Mouse (Mus musculus) retina, postnatal 7 days (tissue): ENCODE data around the gene Slc34a3.

Source experiments
- DNase-seq: peaks from one replicate; pipeline ENCODE4 v3.0.0-alpha.2; 2012; ENCODE audit warnings: low read depth, low spot score

Gene Slc34a3

DNA sequence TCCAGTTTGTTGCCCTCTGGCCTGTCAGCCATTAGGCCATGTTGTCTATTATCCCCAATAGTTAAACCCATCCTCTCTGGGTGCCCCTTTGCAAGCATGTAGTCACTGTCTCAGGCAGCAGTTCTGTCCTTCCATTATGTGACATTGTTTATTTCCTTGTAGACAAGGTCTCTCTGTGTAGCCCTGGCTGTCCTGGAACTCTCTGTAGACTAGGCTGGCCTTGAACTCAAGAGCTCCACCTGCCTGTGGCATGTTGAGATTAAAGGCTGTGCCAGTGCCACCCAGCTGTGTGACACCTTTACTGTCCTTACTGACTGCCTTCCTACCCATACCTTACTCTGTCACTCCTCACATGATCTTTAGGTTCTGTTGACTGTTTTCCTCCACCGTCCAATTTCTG, 18.2 kb upstream of the Slc34a3 start:
- no peak for DNase-seq

DNA sequence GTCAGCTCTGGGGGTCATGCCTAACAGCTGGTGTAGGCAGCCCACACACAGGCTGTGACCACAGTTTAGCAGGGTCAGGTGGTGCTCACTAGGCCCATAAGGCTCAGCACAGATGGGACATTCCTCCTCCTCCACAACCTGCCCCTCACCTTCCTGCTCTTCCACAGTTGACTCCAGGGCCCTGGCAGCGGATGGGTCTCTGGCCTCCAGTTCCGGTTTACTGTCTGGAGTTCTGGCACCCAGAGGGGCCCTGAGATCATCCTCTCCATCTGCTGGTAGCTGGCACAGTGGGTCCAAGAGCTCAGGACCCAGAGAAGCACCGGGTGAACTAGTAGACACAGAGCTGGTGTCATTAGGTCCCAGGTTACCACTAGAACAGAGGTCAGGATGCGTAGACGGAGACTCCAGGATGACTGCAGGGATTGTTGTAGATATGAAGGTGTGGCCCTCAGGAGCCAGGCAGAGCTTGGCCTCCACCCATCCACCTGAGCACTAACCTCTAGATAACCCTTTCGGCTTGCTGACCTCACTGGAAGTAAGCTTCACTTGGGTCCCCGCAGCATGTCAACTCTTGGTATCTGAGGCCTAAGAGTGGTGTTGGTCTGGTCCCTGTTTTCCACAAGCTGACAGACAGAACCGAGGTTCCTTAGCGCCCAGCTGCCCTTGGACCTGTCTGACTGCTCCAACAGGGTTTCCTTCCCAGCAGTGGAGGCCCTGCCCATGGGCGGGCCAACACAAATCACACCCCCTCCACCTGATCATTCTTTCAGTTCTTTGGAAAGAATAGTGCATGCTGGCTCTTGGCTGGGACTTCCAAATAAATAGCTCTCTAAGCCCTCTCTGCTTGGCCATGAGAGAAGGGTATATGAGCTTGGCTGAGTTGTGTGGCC, 12.3 kb upstream of the Slc34a3 start, which contains the start of gene AL732309.1:
Gene AL732309.1 (minus strand): TSS at position 681 of the 890 bp plus-strand sequence.
- DNase-seq, result no peak

DNA sequence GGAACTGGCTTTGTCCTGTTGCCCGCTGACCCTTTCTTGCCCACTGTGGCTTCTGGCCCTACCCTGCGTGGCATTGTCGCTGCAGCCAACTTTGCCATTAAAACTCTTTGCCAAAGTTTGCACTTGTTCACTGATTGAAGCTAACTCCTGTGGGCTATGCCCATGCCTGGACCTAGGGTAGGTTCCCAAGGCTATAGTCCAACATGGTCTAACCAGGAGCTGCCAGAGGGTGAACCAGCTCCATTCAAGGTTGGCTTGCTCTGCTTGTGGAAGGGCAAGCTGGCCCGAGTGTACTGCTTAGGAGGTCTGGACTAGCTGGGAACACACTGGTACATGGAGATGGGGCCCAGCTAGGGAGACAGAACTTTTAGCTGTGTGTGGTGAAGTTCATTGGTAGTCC, 10.0 kb upstream of the Slc34a3 start:
- no peak for DNase-seq

DNA sequence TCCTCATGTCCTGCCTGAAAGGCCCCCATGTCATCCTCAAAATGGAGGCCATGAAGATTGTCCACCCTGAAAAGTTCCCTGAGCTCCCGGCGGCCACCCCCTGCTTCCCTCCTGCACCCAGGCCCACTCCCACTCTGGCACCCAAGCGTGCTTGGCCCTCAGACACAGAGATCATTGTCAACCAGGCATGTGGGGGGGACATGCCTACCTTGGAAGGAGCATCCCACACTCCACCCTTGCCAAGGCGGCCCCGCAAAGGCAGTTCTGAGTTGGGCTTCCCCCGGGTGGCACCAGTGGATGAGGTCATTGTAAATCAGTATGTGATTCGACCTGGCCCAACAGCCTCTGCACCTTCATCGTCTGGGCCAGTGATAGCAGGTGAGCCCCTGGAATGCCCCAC, 9.2 kb upstream of the Slc34a3 start:
- no peak for DNase-seq

DNA sequence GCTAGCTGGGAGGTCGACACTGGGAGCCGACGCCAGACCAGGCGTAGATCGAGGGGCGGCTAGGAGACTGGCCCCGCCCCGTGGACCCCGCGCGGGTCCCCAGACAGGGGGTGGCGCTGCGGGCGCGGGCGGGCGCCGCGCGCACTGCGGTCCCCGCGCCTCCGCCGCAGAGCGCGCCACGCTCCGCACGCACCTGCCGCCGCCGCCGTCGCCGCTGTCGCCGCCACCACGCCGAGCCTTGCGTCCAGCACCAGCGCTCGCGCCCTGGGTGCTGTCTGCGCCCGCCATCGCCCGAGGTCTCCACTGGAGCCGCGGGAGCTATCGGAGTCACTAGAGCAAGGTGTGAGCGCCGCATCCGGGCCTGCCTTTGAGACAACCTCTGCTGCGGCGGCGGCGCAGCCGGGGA, 7.9 kb upstream of the Slc34a3 start, which contains the start of the genes Rnf208 and Cysrt1:
Gene Rnf208 (plus strand): TSS at position 155 of the 406 bp plus-strand sequence.
Gene Cysrt1 (minus strand): TSS at position 352 of the 406 bp plus-strand sequence.
- no peak for DNase-seq

DNA sequence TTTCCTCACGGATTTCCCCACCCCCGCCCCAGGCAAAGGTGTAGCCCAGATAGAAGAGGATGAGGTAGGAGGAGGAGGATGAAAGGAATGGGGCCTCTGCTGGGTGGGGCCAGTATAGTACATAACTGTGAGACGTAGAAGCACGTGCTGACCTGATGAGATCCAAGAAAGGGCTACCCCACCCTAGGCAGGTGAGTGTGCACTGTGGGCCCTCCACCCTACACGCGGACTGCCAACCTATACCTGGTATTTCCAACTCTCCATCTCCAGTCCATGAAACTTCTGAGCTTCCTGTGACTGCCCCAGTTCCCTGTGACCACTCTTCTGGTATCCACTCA, 7.2 kb upstream of the Slc34a3 start:
- no peak for DNase-seq

DNA sequence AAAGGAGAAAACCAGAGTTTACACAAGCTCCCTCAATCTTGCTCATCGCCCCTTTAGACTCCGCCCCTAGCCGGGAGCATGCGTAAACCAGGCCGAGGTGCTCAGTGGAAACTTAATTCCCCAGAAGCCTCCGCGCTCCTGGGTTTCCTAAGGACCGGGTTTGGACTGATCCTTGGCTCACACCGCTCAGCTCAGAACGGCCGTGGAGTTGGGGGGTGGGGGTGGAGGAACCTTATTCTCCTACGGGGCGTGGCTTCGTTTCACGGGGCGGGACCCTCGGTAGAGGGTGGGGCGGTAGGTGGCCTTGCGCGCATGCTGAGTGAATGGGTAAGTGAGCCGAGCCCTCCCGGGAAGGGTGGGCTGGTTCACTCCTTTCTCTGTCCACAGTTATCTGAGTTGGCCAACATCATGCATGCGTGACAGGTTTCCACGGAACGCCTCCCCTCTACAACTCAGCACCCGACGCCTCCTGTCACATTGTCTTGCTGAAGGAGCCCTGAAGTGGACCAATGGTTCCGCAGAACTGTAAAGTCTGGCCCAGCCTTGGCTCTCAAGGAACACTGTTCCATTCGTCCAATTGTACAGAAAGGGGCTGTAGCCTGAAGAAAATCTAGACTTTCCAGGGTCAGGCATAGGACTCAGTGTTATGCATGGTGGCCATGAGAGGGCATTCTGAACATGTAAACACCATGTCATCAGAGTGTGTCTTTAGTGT, 6.7 kb upstream of the Slc34a3 start:
- DNase-seq, result peak; percentile 65

DNA sequence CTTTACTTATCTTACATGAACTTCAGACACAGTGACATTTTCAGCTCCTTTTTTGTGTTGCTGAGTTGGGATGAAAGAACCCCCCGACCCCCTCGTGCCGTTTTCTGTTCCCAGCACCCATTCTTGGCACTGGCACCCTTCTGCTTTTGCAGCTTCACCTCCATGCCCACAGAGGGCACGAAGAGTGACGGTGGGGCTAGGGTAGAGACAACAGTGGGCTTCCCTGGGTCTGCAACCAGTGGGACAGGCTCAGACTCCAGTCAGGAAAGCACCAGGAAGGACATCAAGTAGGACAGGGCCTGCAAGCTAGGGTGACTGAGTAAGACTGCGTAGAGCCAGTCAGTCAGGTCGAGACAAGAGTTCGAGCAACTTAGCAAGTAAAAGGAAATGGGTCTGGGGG, 6.1 kb upstream of the Slc34a3 start:
- no peak for DNase-seq

DNA sequence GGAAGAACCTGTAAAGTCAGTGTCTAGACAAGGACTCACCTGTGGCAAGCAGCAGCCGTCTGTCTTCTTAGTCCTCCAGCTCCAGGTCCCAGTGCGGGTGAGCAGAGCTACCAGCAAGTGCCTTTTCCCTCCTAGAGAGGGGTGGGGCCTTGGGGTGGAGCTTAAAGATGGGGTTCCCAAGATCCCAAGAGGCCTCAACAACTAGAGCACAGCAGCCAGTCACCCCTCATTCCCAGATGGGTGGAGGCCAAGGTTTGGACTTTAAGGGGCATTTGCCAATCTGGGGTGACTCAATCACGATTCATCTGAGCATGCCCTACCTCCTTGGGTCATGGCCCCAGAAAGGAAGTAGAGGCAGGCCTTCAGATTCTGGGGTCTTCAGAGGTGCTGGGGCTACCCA, 5.6 kb upstream of the Slc34a3 start:
- no peak for DNase-seq

DNA sequence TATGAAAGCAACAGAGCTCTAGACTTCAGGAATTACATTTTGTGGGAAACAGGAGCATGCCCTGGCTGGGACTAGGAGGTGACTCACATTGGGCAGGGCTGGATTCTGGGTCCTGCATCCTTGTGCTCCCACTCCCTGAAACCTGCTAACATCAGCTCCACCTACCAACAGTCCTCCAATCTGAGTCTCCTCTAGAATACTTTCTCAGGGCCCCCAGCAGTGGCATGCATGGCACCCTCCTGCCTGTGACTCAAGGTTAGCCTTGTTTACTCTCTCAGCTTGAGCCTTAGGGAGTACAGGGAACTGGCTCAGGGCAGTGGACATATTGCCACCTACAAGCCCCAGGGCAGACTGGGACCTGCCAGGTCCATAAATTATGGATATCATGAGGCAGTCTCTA, 3.9 kb upstream of the Slc34a3 start:
- DNase-seq, result no peak

DNA sequence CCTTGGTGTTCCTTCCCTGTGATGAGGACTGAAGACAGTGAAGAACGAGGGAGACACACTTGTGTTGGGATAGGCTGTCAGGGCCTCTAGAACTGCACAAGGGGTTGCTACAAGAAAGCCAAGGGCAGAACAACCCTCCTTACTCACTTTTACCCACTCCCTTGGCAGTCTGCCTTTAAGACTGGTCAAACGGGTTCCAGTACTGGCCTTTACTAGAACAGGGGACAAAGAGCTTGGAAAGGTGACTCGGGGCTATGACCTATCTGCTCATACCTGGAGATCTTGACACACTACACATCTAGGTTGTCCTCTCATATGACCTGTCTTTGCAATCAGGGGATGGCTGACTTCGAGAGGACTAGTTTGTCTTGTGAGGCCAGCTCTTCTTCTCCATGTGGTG, 3.4 kb upstream of the Slc34a3 start:
- no peak for DNase-seq

DNA sequence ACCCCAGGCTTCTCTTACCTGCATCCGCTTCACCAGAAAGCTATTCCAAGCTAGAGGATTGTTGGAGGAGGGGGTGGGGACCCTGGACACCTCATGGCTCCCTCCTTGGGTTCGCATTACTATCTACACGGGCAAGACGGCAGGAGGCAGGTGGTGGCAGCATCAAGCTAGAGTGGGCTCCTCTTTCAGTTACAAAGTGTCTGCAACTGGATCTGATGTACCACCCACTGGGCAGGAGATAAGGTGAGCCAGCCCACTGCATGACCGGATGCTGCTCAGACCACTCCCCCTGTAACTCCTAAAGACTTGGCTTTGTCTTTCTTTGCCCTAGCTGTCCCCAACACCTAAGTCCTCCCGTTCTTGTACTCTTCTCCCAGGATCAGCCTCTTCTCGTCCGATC, 2.5 kb upstream of the Slc34a3 start, which contains the start of gene Rnf224:
Gene Rnf224 (minus strand): TSS at position 174 of the 400 bp plus-strand sequence.
- DNase-seq, result no peak

DNA sequence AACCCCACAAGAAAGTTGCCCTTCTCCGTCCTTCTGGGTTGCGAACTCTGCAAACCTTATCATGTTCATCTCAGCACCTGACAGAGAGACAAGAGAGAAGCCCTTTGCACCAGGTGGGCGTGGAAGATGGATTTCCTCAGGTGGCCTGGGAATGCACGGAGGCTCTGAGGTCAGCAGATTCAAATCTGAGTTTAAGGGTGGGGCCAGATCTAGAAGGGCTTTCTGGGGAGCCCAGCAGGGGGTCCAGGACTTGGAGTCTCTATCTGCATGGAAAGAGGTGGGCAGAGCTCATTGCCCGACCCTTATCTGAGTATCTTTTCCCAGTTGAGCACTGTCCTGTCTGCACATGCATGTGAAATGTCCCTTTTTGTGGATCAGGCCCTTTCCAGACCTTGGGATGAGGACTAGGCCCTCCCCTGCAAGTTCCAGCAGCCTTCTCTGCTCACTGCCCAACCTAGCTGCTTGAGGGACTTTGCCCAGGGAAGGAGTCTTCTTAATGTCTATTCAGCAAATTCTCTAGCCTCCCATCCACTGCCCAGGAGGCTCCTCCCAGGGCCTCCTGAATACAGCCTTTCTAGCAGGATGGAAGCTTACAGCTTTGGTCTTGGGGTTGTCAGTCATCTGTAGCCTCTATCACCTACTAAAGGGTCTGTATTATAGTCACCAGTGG, 522 bp upstream of the Slc34a3 start:
- DNase-seq, result no peak

DNA sequence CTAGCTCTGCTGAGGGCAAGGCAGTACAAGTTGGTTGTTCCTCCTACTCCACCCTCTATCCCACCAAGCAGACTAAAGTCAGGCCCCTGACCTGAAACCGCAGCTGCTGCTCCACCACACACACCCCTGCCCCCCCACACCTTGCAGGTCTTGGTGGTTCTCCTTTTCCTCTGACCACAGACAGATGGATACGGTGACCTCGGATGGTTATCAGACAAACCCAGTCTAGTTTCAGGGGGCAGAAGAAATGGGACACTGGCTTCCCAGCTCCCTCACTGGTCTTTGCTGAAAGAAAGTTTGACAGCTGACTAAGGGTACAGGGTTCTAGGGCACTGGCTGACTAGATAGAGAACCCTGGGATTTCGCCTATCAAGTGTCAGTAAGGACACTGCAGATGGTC, 743 bp downstream of the Slc34a3 start:
- DNase-seq, result no peak

DNA sequence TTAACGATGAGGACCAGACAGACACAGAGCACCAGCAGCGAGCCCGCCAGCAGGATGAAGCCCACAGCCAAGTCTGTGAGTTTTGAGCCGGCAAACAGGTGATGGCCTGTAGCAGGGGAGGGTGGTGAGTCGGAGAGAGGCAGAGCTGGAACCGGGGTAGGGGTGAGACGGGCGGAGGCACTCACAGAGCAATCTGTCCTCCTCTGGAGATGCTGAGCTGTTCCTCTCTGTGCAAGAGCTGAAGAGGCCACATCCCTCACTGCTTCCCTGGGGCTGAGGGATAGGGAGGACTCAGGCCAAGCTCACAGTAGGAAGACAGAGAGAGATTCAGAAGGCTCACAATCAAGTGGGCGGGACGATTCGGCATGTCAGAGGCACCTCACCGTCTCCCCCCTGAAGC, 3.1 kb downstream of the Slc34a3 start:
- DNase-seq, result no peak

DNA sequence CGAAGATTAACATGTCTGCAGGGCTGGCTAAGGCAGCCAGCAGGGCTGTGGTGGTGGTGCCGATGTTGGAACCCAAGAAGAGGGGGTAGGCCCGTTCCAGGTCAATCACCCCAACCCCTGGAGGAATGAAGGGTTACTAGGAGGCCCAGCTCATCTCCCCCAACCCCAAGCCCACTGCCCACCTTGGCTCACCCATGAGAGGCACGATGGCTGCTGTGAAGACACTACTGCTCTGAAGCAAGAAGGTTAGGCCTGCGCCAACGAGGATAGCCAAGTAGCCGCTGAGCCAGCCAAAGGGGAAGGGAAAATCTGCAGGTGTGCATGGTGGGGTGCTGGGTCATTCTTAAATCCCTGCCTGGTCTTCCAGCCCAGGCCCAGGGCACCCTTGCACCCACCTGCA, 3.6 kb downstream of the Slc34a3 start:
- no peak for DNase-seq

DNA sequence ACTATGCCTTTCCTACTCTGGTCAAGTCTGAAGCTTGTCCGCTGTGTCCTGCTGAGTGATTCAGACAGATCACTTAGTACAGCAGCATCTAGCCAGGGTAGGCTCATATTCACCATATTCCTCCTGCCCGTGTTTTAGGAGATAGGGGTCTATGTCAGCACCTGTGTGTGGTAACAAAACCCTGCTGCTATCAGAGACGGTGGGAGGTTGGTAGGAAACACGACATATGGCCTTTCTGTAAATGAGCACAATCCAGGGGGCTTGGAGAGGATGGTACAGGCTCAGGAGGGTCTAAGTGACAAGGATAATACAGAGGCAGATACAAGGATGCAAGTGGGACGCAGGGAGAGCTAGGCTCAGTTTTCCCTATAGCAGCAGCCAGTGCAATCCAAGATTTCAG, 4.6 kb downstream of the Slc34a3 start:
- DNase-seq, result no peak

DNA sequence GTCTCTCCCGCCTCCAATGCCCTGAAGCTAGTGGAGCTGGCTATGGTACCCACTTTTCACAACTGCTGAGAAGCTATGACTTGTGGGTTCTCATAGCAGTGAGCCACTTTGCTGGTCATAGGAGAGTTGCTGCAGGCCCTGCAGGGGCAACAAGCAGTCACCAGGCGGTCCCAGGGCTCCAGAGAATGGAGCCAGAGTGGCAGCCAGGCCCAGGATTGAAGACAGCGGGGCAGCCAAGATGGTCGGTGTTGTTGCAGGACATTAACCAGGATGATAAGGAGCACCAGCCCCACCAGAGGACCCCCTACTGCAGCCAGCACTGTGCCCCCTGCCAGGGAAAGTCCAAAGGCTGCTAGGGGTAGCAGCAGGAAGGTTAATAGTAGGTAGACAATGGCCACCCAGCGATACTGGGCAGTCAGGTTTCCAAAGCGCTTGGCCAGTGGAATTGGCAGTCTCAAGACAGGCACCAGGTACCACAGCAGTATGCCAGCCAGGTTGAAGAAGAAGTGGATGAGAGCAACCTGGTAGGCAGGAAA, 5.1 kb downstream of the Slc34a3 start:
- no peak for DNase-seq

DNA sequence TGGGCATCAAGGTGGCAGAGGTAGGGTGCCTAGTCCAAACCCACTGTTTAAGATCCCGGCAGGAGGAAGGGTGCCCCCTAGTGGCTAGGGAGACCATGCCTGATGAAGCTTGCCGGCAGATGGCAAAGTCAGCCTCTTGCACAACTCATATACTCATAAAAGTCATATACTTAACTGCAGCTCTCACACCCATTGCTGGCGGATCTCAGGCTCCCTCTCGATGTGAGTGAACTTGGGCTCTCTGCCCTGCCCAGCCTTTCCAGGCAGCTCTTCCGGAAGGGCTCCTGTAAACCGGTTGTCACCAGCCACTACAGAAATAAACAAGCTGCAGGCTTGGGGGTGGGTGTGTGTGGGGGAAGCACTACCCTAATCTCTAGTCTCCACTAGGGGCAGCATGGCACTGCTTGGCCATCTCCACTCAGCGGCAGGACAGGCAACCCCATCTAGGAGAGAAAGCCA, 5.7 kb downstream of the Slc34a3 start:
- DNase-seq, result peak; percentile 81

DNA sequence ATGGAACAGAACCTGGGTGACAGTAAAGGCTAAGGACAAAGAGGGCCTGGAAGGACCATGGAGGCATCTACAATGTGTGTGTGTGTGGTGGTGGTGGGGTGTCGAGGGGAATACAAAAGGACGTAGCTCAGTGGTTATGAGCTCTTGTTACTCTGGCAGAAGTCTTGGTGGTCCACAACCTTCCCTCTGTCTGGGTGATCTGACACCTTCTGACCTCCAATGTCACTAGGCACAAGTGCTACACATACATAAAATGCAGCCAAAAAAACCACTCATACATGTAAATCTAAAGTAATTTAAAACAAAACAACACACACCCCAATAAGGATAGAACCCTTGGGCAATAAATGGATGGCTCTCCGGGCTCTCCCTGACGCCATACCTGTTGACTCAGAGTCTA, 6.8 kb downstream of the Slc34a3 start:
- DNase-seq, result no peak

DNA sequence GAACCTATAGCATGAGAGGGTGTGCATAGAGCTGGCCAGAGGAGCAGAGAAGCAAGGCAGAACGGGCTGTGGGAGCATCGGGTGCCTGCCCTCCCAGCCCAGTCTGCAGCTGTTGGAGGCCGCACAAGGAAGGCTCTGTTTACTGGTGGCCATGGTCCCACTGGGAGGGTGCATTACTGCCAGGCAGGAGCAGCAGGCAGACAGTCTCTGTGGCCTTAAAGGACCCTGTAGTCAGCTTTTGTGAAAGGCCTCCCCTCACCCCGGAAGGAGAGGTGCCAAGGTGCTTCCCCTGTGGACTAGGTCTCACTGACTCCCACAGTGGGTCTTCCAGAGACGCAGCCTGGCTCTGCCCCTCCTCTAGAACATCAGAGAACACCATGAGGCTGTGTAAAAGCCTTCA, 7.3 kb downstream of the Slc34a3 start:
- DNase-seq, result no peak

DNA sequence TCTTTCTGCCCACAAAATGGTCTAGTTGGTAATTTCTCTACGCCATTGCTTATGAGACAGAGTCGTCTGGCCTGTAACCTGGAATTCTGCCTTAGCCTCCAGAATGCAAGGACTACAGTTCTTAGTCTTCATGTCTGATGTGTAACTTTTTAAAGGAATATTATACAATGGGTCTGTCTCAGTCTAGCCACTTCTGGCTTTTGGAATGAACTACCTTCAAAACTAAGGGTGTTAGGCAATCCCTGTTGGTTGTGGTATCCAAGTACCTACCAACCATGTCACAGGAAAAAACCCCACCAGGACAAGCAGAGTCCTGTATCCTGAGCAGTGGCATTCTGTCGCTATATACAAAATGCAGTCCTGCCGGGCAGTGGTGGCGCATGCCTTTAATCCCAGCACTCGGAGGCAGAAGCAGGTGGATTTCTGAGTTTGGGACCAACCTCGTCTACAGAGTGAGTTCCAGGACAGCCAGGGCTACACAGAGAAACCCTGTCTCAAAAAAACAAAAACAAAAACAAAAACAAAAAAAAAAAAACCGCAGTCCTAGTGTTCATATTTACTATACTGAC, 8.3 kb downstream of the Slc34a3 start:
- DNase-seq, result no peak
